Mouse (Mus musculus) MEL (cell line): Measurements from ENCODE around the gene Ccdc88c. TPM values are rescaled to one million over a fixed set of nuclear protein-coding genes. Genes with fewer than 3 reads are reported as not detected.

Experiments
- DNase-seq: peaks from one replicate; pipeline ENCODE4 v3.0.0; 2011; ENCODE audit warnings: low read depth, low spot score
- H3K27ac ChIP-seq: 2 replicates; pipeline ENCODE4 v1.5.1; 2012; ENCODE audit warnings: low read depth, mild to moderate bottlenecking, control low read depth, low read length, moderate library complexity; ENCODE audit not compliant: control insufficient read depth
- H3K27me3 ChIP-seq, 2 experiments: fragments of 150-350 bp in 1 of 2; sonication (generic) in 1 of 2; 2 replicates each; pipeline ENCODE4 v1.6.1; 2012; ENCODE audit warnings: low read length in 2 of 2, mild to moderate bottlenecking in 2 of 2, improper control_type of control experiment in 1 of 2, moderate library complexity in 1 of 2; ENCODE audit not compliant: insufficient read depth in 2 of 2, control insufficient read depth in 1 of 2
- H3K36me3 ChIP-seq, 2 experiments: 2 replicates each; pipeline ENCODE4 v1.6.1; 2012 to 2014; ENCODE audit warnings: low read length in 2 of 2, improper control_type of control experiment in 1 of 2, inconsistent platforms in 1 of 2, mild to moderate bottlenecking in 1 of 2; ENCODE audit not compliant: insufficient read depth in 2 of 2, control insufficient read depth in 1 of 2
- H3K4me1 ChIP-seq, 2 experiments: fragments of 150-350 bp in 1 of 2; sonication (generic) in 1 of 2; 2 replicates each; pipeline ENCODE4 v1.6.1; 2012; ENCODE audit warnings: low read length in 2 of 2, improper control_type of control experiment in 1 of 2, mild to moderate bottlenecking in 1 of 2; ENCODE audit not compliant: insufficient read depth in 2 of 2, control insufficient read depth in 1 of 2
- H3K4me3 ChIP-seq, 2 experiments: fragments of 150-350 bp in 1 of 2; sonication (generic) in 1 of 2; 2 replicates each; pipeline ENCODE4 v1.5.1; 2012; ENCODE audit warnings: low read depth in 2 of 2, low read length in 2 of 2, mild to moderate bottlenecking in 2 of 2, moderate library complexity in 2 of 2, control low read depth in 1 of 2, improper control_type of control experiment in 1 of 2; ENCODE audit not compliant: control insufficient read depth in 1 of 2, insufficient read depth in 1 of 2
- H3K79me2 ChIP-seq: 2 replicates; pipeline ENCODE4 v1.6.1; 2012; ENCODE audit warnings: mild to moderate bottlenecking, low read length, moderate library complexity; ENCODE audit not compliant: control insufficient read depth, poor library complexity, insufficient read depth
- H3K9ac ChIP-seq: 2 replicates; pipeline ENCODE4 v1.6.1; 2012; ENCODE audit warnings: low read depth, mild to moderate bottlenecking, control low read depth, low read length, moderate library complexity; ENCODE audit not compliant: control insufficient read depth, poor library complexity, severe bottlenecking
- H3K9me3 ChIP-seq: fragments of 150-350 bp; sonication (generic); replicated peaks from 2 replicates; pipeline ENCODE4 v1.6.1; 2012; ENCODE audit warnings: mild to moderate bottlenecking, low read length, improper control_type of control experiment, moderate library complexity; ENCODE audit not compliant: insufficient read depth
- BHLHE40 ChIP-seq: IDR thresholded peaks from 2 replicates; pipeline ENCODE4 v1.6.1; 2012; ENCODE audit warnings: low read depth, mild to moderate bottlenecking, inconsistent platforms, low read length, improper control_type of control experiment, borderline replicate concordance
- CHD1 ChIP-seq: IDR thresholded peaks from 2 replicates; pipeline ENCODE4 v1.6.1; 2012; ENCODE audit warnings: low read depth, mild to moderate bottlenecking, inconsistent platforms, low read length, improper control_type of control experiment
- CHD2 ChIP-seq: IDR thresholded peaks from 2 replicates; pipeline ENCODE4 v1.6.1; 2011; ENCODE audit warnings: low read length, improper control_type of control experiment
- CTCF ChIP-seq, 3 experiments: IDR thresholded peaks in 2 of 3; conservative IDR thresholded peaks in 1 of 3; 2 replicates each; pipeline ENCODE4 v1.5.1; 2011 to 2012; ENCODE audit warnings: low read length in 3 of 3, low read depth in 2 of 3, mild to moderate bottlenecking in 2 of 3, improper control_type of control experiment in 1 of 3, inconsistent platforms in 1 of 3, mixed read lengths in 1 of 3, moderate library complexity in 1 of 3; ENCODE audit not compliant: control insufficient read depth in 1 of 3, insufficient read depth in 1 of 3, poor library complexity in 1 of 3, severe bottlenecking in 1 of 3
- E2F4 ChIP-seq: IDR thresholded peaks from 2 replicates; pipeline ENCODE4 v1.6.1; 2011; ENCODE audit warnings: low read depth, low read length, improper control_type of control experiment, borderline replicate concordance
- ELF1 ChIP-seq: IDR thresholded peaks from 2 replicates; pipeline ENCODE4 v1.6.1; 2014; ENCODE audit warnings: low read depth, mild to moderate bottlenecking, inconsistent platforms, low read length, improper control_type of control experiment, moderate library complexity
- ETS1 ChIP-seq: IDR thresholded peaks from 2 replicates; pipeline ENCODE4 v1.6.1; 2012; ENCODE audit warnings: low read depth, mild to moderate bottlenecking, inconsistent platforms, low read length, improper control_type of control experiment, moderate library complexity
- GABPA ChIP-seq: IDR thresholded peaks from 2 replicates; pipeline ENCODE4 v1.6.1; 2012; ENCODE audit warnings: low read depth, mild to moderate bottlenecking, inconsistent platforms, low read length, improper control_type of control experiment, moderate library complexity
- MAFK ChIP-seq: IDR thresholded peaks from 2 replicates; pipeline ENCODE4 v1.6.1; 2011; ENCODE audit warnings: low read depth, mild to moderate bottlenecking, low read length, improper control_type of control experiment, borderline replicate concordance
- MYC ChIP-seq: IDR thresholded peaks from 2 replicates; pipeline ENCODE4 v1.6.1; 2011; ENCODE audit warnings: low read depth, mild to moderate bottlenecking, low read length, improper control_type of control experiment, moderate library complexity
- NELFE ChIP-seq: IDR thresholded peaks from 2 replicates; pipeline ENCODE4 v1.6.1; 2011; ENCODE audit warnings: low read depth, low read length, improper control_type of control experiment
- POLR2AphosphoS2 ChIP-seq: IDR thresholded peaks from 2 replicates; pipeline ENCODE4 v1.6.1; 2011; ENCODE audit warnings: low read length, improper control_type of control experiment
- RAD21 ChIP-seq: IDR thresholded peaks from 2 replicates; pipeline ENCODE4 v1.6.1; 2011; ENCODE audit warnings: mild to moderate bottlenecking, low read depth, low read length, improper control_type of control experiment
- RCOR1 ChIP-seq: IDR thresholded peaks from 2 replicates; pipeline ENCODE4 v1.6.1; 2012; ENCODE audit warnings: low read depth, mild to moderate bottlenecking, inconsistent platforms, low read length, improper control_type of control experiment
- SIN3A ChIP-seq: IDR thresholded peaks from 2 replicates; pipeline ENCODE4 v1.6.1; 2012; ENCODE audit warnings: low read length, improper control_type of control experiment, inconsistent platforms
- TCF12 ChIP-seq: IDR thresholded peaks from 2 replicates; pipeline ENCODE4 v1.6.1; 2014; ENCODE audit warnings: low read depth, mild to moderate bottlenecking, inconsistent platforms, low read length, improper control_type of control experiment, moderate library complexity
- UBTF ChIP-seq: IDR thresholded peaks from 2 replicates; pipeline ENCODE4 v1.6.1; 2012; ENCODE audit warnings: low read depth, mild to moderate bottlenecking, inconsistent platforms, low read length, improper control_type of control experiment, moderate library complexity, borderline replicate concordance; ENCODE audit not compliant: insufficient read depth
- ZC3H11A ChIP-seq: IDR thresholded peaks from 2 replicates; pipeline ENCODE4 v1.6.1; 2012; ENCODE audit warnings: low read depth, mild to moderate bottlenecking, inconsistent platforms, low read length, improper control_type of control experiment
- ZKSCAN1 ChIP-seq: IDR thresholded peaks from 2 replicates; pipeline ENCODE4 v1.6.1; 2012; ENCODE audit warnings: low read depth, mild to moderate bottlenecking, inconsistent platforms, low read length, improper control_type of control experiment, moderate library complexity
- ZMIZ1 ChIP-seq: IDR thresholded peaks from 2 replicates; pipeline ENCODE4 v1.6.1; 2012; ENCODE audit warnings: low read depth, mild to moderate bottlenecking, inconsistent platforms, low read length, improper control_type of control experiment, moderate library complexity
- ZNF384 ChIP-seq: IDR thresholded peaks from 2 replicates; pipeline ENCODE4 v1.6.1; 2012; ENCODE audit warnings: low read depth, mild to moderate bottlenecking, inconsistent platforms, low read length, improper control_type of control experiment
- polyA plus RNA-seq, 2 experiments: library from polyadenylated mRNA; stranded (reverse) in 1 of 2; unstranded in 1 of 2; fragments of >175 nt in 1 of 2; fragments of >200 nt in 1 of 2; gene quantifications; 2 replicates each; pipeline versions ENCODE4 v1.2.1 to v1.2.4; 2012; ENCODE audit warnings: low replicate concordance in 2 of 2, low read depth in 1 of 2; ENCODE audit not compliant: insufficient read length in 2 of 2, insufficient read depth in 1 of 2, missing spikeins in 1 of 2
- total RNA-seq: library from RNA; depleted of rRNA; stranded (reverse); fragments of 300-350 nt; gene quantifications from 2 replicates; pipeline ENCODE4 v1.2.3, GENCODE M21; 2012

Gene Ccdc88c
- total and polyA plus RNA-seq, 3 experiments = 8.7 to 15.3 TPM; not detected in 1

GRCm38 (mm10) chr12:101004982-101005381 is 23.9 kb downstream of the Ccdc88c start:
- Histone ChIP-seq H3K4me1 (peaks cover 6 to 33% of the 10 kb centered on the region in 2 experiments), H3K4me3 (no peak overlapping the region), H3K27me3 (no peaks in the 10 kb centered on the region), H3K79me2 (peaks cover 12% of the 10 kb centered on the region; the same call in 1 of the 2 replicates), H3K9ac (no peak overlapping the region), H3K36me3 (peaks cover 0 to 17% of the 10 kb centered on the region in 2 experiments; a peak in 2 of 4 replicates), H3K27ac (no peak overlapping the region), H3K9me3 (no peaks in the 10 kb centered on the region)
- DNase-seq = no peak
- TF ChIP-seq ZC3H11A = no peak
- TF ChIP-seq E2F4 = no peak
- no peak for TF ChIP-seq CTCF (IDR thresholded peaks at IDR 0.05 in 2 of 3, conservative IDR thresholded peaks at IDR 0.05 in 1 of 3; ENCODE audit: control insufficient read depth in 1 of 3, insufficient read depth in 1 of 3, low read depth in 2 of 3, low read length in 3 of 3, poor library complexity in 1 of 3, severe bottlenecking in 1 of 3)
- no peak for TF ChIP-seq SIN3A
- TF ChIP-seq CHD2 = no peak
- no peak for TF ChIP-seq MYC
- TF ChIP-seq MAFK = no peak
- no peak for TF ChIP-seq RCOR1
- TF ChIP-seq ZMIZ1 = no peak
- TF ChIP-seq UBTF = no peak
- no peak for TF ChIP-seq ELF1
- TF ChIP-seq ETS1 = no peak
- TF ChIP-seq POLR2AphosphoS2 = no peak
- TF ChIP-seq TCF12 = no peak
- TF ChIP-seq ZKSCAN1 = no peak
- no peak for TF ChIP-seq ZNF384
- TF ChIP-seq CHD1 = no peak
- TF ChIP-seq GABPA = no peak
- no peak for TF ChIP-seq NELFE
- TF ChIP-seq BHLHE40 = no peak

- H3K79me2 ChIP-seq = peaks cover 12% of the 10 kb centered on the region; the same call in 1 of the 2 replicates
- H3K9ac ChIP-seq = no peak overlapping the region
- no peak overlapping the region for H3K27ac ChIP-seq
- no peak for DNase-seq
- H3K9me3 ChIP-seq = no peaks in the 10 kb centered on the region
- no peak overlapping the region for H3K4me3 ChIP-seq
- no peak for TF ChIP-seq RAD21
- no peak for TF ChIP-seq GABPA
- TF ChIP-seq MAFK = no peak
- H3K4me1 ChIP-seq = peaks cover 8 to 16% of the 10 kb centered on the region in 2 experiments
- no peaks in the 10 kb centered on the region for H3K27me3 ChIP-seq
- 0 out of 4 replicates have a peak, but pooled peaks cover 0 to 2% of the 10 kb centered on the region in 2 experiments for H3K36me3 ChIP-seq
Measured at GRCm38 (mm10) chr12:101002801-101003513, 25.9 kb downstream of the Ccdc88c start.
